Mouse (Mus musculus) kidney, embryonic 14.5 days (tissue): ENCODE results near the gene Egf. TPM values are rescaled to one million over a fixed set of nuclear protein-coding genes. Genes with fewer than 3 reads are reported as not detected.

Experiments
- ATAC-seq: fragments of 200-750 bp; cut with Nextera tagmentation; 2 replicates; pipeline ENCODE4 v1.8.0; 2017; ENCODE audit warnings: moderate number of reproducible peaks, mild to moderate bottlenecking, moderate TSS enrichment, moderate library complexity; ENCODE audit not compliant: low FRiP score, low TSS enrichment
- H3K27ac ChIP-seq: fragments of 300-500 bp; sonication (generic); 2 replicates; pipeline ENCODE4 v1.5.1; 2014; ENCODE audit warnings: low read depth, mild to moderate bottlenecking, low read length, moderate library complexity, mixed read lengths
- H3K27me3 ChIP-seq: fragments of 300-500 bp; sonication (generic); 2 replicates; pipeline ENCODE4 v1.6.1; 2014; ENCODE audit warnings: mild to moderate bottlenecking, low read length; ENCODE audit not compliant: control insufficient read depth, insufficient read depth
- H3K36me3 ChIP-seq: fragments of 300-500 bp; sonication (generic); 2 replicates; pipeline ENCODE4 v1.6.1; 2014; ENCODE audit warnings: low read length, mixed read lengths; ENCODE audit not compliant: control insufficient read depth, insufficient read depth
- H3K4me1 ChIP-seq: fragments of 300-500 bp; sonication (generic); 2 replicates; pipeline ENCODE4 v1.6.1; 2014; ENCODE audit warnings: low read length, mixed read lengths; ENCODE audit not compliant: control insufficient read depth, insufficient read depth
- H3K4me2 ChIP-seq: fragments of 300-500 bp; sonication (generic); replicated peaks from 2 replicates; pipeline ENCODE4 v1.6.1; 2014; ENCODE audit warnings: low read depth, mild to moderate bottlenecking, low read length
- H3K4me3 ChIP-seq: fragments of 300-500 bp; sonication (generic); 2 replicates; pipeline ENCODE4 v1.5.1; 2014; ENCODE audit warnings: mild to moderate bottlenecking, low read length
- H3K9ac ChIP-seq: fragments of 300-500 bp; sonication (generic); 2 replicates; pipeline ENCODE4 v1.6.1; 2014; ENCODE audit warnings: low read depth, mild to moderate bottlenecking, low read length, moderate library complexity
- H3K9me3 ChIP-seq: fragments of 300-500 bp; sonication (generic); 2 replicates; pipeline ENCODE4 v1.6.1; 2016; ENCODE audit warnings: low read length; ENCODE audit not compliant: control insufficient read depth
- WGBS: fragments of 180-500 bp; shearing (Covaris S2); extraction: QIAGEN DNeasy Blood & Tissue Kit; methylation state at CpG from one replicate; pipeline ENCODE4 v1.1.7; 2014; 5-methylcytosine and 5-hydroxymethylcytosine counted together
- polyA plus RNA-seq: library from polyadenylated mRNA; unstranded; fragments of >200 nt; fragmentation: Nextera tagmentation; extraction: Ambion mirVana; gene quantifications from 2 replicates; pipeline ENCODE4 v1.2.1, GENCODE M21; 2014

The Egf gene
- polyA plus RNA-seq, 1 experiment from 2014 or later = 1.8 TPM

GRCm38 (mm10) chr3:129680258-129680657, 74.9 kb downstream of the Egf start:
- 59% methylated on average over 5 of the region's 5 CpGs for WGBS

GRCm38 (mm10) chr3:129675923-129676322, 79.2 kb downstream of the Egf start:
- H3K9ac ChIP-seq = no peak overlapping the region
- 97% methylated on average over 7 of the region's 7 CpGs for WGBS

More at GRCm38 (mm10) chr3:129680258-129680657, 74.9 kb downstream of the Egf start:
- no peaks in the 10 kb centered on the region for H3K27me3 ChIP-seq
- H3K4me3 ChIP-seq = no peak overlapping the region
- no peak for ATAC-seq
- H3K4me2 ChIP-seq = no peak overlapping the region
- H3K9ac ChIP-seq = no peak overlapping the region
- H3K4me1 ChIP-seq = no peaks in the 10 kb centered on the region
- no peaks in the 10 kb centered on the region; the same call in 1 of the 2 replicates for H3K36me3 ChIP-seq
- H3K27ac ChIP-seq = no peak overlapping the region
- no peaks in the 10 kb centered on the region for H3K9me3 ChIP-seq

DNA sequence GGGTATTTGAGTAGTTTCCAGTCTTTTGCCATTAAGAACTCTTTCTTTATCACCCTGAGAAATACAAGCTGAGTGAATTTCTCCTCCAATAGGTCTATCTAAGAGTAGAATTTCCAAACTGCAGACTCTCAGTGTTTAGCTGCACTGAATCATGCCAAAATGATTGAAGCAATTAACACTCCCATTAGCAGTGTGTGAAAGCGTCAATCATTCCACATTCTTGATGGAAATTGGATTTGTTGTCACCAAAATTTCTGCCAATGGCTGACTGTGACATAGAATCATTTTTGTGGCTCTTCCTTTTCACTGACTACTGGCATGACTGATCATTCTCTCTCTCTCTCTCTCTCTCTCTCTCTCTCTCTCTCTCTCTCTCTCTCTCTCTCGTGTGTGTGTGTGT, 91.2 kb downstream of the Egf start:
- H3K4me1 ChIP-seq = no peaks in the 10 kb centered on the region
- H3K9ac ChIP-seq = no peak overlapping the region
- H3K4me3 ChIP-seq = no peak overlapping the region
- H3K27ac ChIP-seq = no peak overlapping the region
- no peaks in the 10 kb centered on the region for H3K27me3 ChIP-seq
- H3K36me3 ChIP-seq = no peaks in the 10 kb centered on the region
- 82% methylated on average over 2 of the region's 2 CpGs for WGBS
- H3K9me3 ChIP-seq = no peaks in the 10 kb centered on the region
- ATAC-seq = no peak
- H3K4me2 ChIP-seq = no peak overlapping the region

More at GRCm38 (mm10) chr3:129675923-129676322, 79.2 kb downstream of the Egf start:
- Histone ChIP-seq H3K27ac (no peak overlapping the region), H3K4me2 (no peak overlapping the region), H3K36me3 (no peaks in the 10 kb centered on the region; the same call in 1 of the 2 replicates), H3K27me3 (no peaks in the 10 kb centered on the region), H3K4me3 (no peak overlapping the region), H3K4me1 (no peaks in the 10 kb centered on the region), H3K9me3 (no peaks in the 10 kb centered on the region)
- ATAC-seq = no peak

GRCm38 (mm10) chr3:129658776-129659175, 96.3 kb downstream of the Egf start:
- H3K36me3 ChIP-seq = no peaks in the 10 kb centered on the region

DNA sequence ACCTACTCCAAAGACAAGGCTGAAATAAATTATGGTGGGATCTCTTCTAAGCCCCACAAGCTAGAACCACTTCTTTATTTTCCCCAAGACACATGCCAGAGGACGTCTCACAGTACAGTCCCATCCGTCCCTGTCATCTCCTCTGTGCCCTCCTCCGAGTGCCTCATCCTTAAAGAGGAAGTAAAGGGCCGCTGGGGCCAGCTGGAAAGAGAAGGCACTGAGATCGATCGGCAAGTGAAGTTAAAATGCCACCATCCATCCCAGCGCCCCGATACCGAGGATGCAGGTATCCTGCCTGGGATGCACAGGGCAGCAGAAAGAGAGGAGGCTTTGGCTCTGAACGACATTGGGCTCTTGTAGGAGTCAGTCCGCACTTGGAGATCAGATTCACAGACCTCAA, 97.3 kb downstream of the Egf start:
- Histone ChIP-seq H3K27me3 (no peaks in the 10 kb centered on the region), H3K4me1 (no peaks in the 10 kb centered on the region), H3K9ac (no peak overlapping the region), H3K27ac (no peak overlapping the region), H3K4me2 (no peak overlapping the region), H3K4me3 (no peak overlapping the region), H3K36me3 (no peaks in the 10 kb centered on the region), H3K9me3 (0 out of 2 replicates have a peak, but pooled peaks cover 2% of the 10 kb centered on the region)
- 84% methylated on average over 11 of the region's 11 CpGs for WGBS
- ATAC-seq = no peak

More at GRCm38 (mm10) chr3:129658776-129659175, 96.3 kb downstream of the Egf start:
- no peak overlapping the region for H3K4me3 ChIP-seq
- H3K27ac ChIP-seq = no peak overlapping the region
- no peaks in the 10 kb centered on the region for H3K27me3 ChIP-seq
- no peak for ATAC-seq
- no peak overlapping the region for H3K4me2 ChIP-seq
- WGBS = 83% methylated on average over 7 of the region's 7 CpGs
- H3K4me1 ChIP-seq = no peaks in the 10 kb centered on the region
- H3K9me3 ChIP-seq = 0 out of 2 replicates have a peak, but pooled peaks cover 2% of the 10 kb centered on the region
- H3K9ac ChIP-seq = no peak overlapping the region

DNA sequence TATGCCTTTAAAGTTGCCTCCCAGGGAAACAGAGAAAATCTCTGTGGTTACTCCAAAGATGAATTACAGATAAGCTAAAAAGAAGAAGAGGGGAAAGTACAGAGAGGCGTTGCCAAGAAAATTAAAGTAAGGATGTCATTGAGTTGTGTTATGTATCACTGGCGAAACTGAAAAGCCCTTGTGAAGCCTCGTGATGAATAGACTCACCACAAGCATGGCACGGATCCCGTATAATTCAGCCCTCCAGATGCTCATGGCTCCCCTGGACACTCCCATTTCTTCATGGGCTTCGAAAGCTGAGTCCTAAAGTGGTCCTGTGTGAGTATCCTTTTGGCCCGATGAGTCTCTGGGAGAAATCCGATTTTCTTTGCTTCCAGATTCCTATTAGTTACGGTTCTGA, 97.9 kb downstream of the Egf start:
- Histone ChIP-seq H3K36me3 (no peaks in the 10 kb centered on the region), H3K4me2 (no peak overlapping the region), H3K27ac (no peak overlapping the region), H3K4me3 (no peak overlapping the region), H3K9ac (no peak overlapping the region), H3K4me1 (no peaks in the 10 kb centered on the region), H3K9me3 (0 out of 2 replicates have a peak, but pooled peaks cover 2% of the 10 kb centered on the region), H3K27me3 (no peaks in the 10 kb centered on the region)
- no peak for ATAC-seq
- WGBS = 92% methylated on average over 9 of the region's 9 CpGs

- no peaks in the 10 kb centered on the region for H3K27me3 ChIP-seq
- no peak overlapping the region for H3K4me2 ChIP-seq
- no peak overlapping the region for H3K27ac ChIP-seq
- ATAC-seq = no peak
- H3K36me3 ChIP-seq = no peaks in the 10 kb centered on the region
- 71% methylated on average over 4 of the region's 4 CpGs for WGBS
- H3K9me3 ChIP-seq = 0 out of 2 replicates have a peak, but pooled peaks cover 2% of the 10 kb centered on the region
- no peaks in the 10 kb centered on the region for H3K4me1 ChIP-seq
- H3K4me3 ChIP-seq = no peak overlapping the region
- no peak overlapping the region for H3K9ac ChIP-seq
Measured at GRCm38 (mm10) chr3:129656540-129656939, 98.6 kb downstream of the Egf start.

DNA sequence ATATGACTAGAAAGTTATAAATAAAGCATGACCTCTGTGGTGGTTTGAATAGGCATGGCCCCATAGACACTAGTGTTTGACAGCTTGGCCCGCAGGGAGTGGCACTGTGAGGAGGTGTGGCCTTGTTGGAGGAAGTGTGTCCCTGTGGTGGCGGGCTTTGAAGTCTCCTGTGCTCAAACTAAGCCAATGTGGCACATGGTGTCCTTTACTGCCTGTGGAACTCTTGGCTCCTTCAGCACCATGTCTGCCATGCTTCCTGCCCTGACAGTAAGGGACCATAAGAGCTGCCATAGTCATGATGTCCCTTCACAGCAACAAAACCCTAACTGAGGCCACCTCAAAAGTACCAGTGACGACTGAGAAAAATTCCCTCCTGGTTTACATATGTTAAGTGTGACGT, 102.6 kb downstream of the Egf start:
- H3K9me3 ChIP-seq = 0 out of 2 replicates have a peak, but pooled peaks cover 2% of the 10 kb centered on the region
- H3K4me2 ChIP-seq = no peak overlapping the region
- no peak overlapping the region for H3K27ac ChIP-seq
- WGBS = 83% methylated on average over 4 of the region's 4 CpGs
- H3K9ac ChIP-seq = no peak overlapping the region
- no peak for ATAC-seq
- H3K4me1 ChIP-seq = no peaks in the 10 kb centered on the region
- H3K27me3 ChIP-seq = no peaks in the 10 kb centered on the region
- H3K36me3 ChIP-seq = no peaks in the 10 kb centered on the region
- no peak overlapping the region for H3K4me3 ChIP-seq

GRCm38 (mm10) chr3:129651765-129652164, 103.4 kb downstream of the Egf start:
- no peak for ATAC-seq
- Histone ChIP-seq H3K27ac (no peak overlapping the region), H3K9ac (no peak overlapping the region), H3K4me1 (no peaks in the 10 kb centered on the region), H3K9me3 (0 out of 2 replicates have a peak, but pooled peaks cover 2% of the 10 kb centered on the region), H3K4me3 (no peak overlapping the region), H3K4me2 (no peak overlapping the region), H3K27me3 (no peaks in the 10 kb centered on the region), H3K36me3 (no peaks in the 10 kb centered on the region)
- 93% methylated on average over 8 of the region's 8 CpGs for WGBS
